Mouse (Mus musculus): Measurements from ENCODE around the gene Ano8.

GRCm38 (mm10) chr8:71496481-71496880 lies 10.7 kb upstream of the Ano8 start:
- TF ChIP-seq CTCF (IDR thresholded peaks at IDR 0.05; ENCODE audit: low read depth, low read length), result no peak
- no peak for TF ChIP-seq GATA1 (IDR thresholded peaks at IDR 0.05; ENCODE audit: borderline replicate concordance, low read length)

All from G1E (cell line).